Mouse (Mus musculus): ENCODE measurements around the gene Kctd17.

The Kctd17 gene

DNA sequence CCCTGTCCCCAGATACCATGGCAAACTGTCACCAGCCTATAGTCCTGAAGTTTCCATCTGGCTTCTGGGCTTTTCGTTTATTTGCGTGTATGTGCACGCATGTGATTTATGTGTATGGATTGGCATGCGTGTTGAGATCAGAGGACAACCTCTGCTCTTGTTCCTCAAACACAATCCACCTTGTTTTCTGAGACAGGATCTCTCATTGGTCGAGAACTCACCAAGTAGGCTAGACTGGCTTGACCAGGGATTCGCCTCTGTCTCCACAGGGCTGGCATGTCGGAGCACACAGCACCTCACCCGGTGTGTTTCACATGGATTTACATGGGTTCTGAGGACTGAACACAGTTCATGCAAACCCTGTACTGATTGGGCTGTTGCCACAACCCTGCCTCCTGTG lies 14.2 kb upstream of the Kctd17 start:
- DNase-seq (ENCODE audit: low spot score): no peak

DNA sequence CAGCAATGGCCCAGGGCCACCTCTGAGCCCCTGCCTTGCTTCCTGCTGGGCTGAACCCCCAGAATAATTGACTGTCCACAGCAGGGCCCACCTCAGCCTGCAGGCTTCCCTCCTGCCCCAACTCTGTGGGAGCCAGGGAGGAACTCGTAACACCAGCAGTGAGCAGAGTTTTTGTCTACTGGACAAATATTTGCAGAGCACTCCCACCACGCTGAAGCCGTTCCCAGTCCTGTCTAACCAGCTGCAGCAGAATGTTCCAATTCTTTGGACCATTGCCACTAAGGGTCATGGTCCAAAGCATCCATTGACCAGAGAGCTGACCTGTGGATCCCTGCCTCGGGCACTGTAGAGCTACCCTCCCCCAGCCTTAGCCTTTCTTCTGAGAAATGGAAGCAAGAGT lies 11.4 kb upstream of the Kctd17 start:
- no peak for DNase-seq (ENCODE audit: low spot score)

- no peak for DNase-seq (ENCODE audit: low spot score)
Observed at GRCm38 (mm10) chr15:78420395-78420794, 8.0 kb upstream of the Kctd17 start.

GRCm38 (mm10) chr15:78422046-78422956 lies 6.1 kb upstream of the Kctd17 start:
- DNase-seq (ENCODE audit: low spot score): no peak

- DNase-seq (ENCODE audit: low spot score): no peak
Observed at GRCm38 (mm10) chr15:78424507-78424906, 3.9 kb upstream of the Kctd17 start.

DNA sequence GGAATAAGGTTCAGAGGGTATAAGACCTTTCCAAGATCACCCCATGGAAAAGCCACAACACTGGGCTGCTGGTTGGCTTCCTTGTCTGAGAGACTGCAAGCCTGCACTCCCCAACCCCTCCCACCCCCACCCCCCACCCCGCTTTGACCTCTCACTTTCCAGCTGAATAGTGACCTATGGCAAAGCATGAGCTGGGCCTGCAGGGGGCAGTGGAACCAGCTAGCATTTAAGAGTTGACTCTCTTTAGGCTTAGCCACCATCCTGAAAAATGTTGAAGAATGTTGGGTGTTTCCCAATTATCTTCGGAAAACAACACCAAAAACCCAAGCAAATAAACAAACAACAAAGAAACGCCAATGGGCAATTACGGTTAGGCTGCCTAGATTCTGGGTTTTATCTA lies 3.1 kb upstream of the Kctd17 start:
- DNase-seq (ENCODE audit: low spot score): no peak

- no peak for DNase-seq (ENCODE audit: low spot score)
Observed at GRCm38 (mm10) chr15:78429139-78429459, 735 bp downstream of the Kctd17 start.

DNA sequence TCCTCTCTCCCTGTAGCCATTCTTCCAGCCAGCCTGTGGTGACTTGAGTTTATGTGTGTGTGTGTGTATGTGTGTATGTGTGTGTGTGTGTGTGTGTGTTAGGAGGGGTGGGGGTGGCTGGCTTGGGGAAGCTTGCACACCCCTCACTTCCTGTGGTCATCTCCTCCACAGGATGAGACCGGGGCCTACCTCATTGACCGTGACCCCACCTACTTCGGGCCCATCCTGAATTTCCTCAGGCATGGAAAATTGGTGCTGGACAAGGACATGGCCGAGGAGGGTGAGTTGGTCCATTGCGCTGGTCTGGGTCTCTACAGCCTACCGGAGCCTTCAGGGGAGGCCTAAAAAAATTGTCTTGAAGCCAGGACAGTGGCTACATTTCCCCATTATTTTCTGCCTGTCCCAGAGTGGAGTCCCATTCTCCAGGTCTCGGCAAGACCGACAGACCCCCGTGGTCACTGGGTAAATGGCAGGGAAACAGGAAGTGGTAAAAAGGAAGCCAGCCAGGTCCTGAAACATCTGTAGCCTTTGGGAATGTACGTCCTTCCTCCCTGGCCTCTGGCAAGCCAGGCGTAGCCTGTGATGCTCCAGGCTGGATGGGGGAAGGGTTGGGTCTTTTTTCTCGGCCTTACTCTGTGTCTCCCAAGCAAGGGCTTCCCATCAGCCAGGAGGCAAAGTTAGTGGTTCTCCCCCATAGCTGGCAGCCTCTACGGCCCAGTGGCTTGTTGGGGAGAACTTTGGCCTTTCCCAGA lies 1.7 kb downstream of the Kctd17 start:
- DNase-seq (ENCODE audit: low spot score): no peak

GRCm38 (mm10) chr15:78430874-78431273 lies 2.5 kb downstream of the Kctd17 start:
- no peak for DNase-seq (ENCODE audit: low spot score)

GRCm38 (mm10) chr15:78431541-78432121 lies 3.3 kb downstream of the Kctd17 start:
- no peak for DNase-seq (ENCODE audit: low spot score)

DNA sequence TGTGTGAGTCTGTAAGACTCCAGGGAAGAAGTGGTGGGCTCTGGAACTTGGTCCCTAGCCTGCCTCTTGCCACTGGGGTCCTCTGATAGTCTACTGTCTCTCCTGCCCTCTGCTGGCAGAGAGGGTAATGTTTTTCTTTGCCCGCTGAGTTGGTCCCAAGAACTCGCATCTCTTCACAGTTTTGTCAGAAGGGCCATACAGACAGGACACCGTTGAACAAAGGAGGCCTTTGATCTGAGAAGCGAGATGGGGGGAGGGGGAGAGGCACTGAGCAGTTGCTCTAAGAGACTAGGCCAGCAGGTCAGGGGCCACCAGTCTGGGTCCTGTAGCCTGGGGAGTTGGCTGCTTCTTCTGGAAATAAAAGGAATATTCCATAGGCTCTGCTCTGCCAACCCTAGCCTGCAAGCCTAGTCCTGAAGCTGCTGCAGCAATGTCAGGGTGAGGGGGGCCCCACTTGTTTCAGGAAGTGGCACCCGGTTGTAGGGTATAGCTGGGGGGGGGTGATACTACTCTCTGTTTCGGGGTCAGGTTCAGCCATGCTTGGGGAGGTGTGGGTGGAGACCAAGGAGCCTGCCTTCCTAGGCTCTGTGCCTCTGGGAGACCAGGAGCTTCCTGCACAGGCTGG lies 6.6 kb downstream of the Kctd17 start:
- no peak for DNase-seq (ENCODE audit: low spot score)

GRCm38 (mm10) chr15:78435681-78436080 lies 7.3 kb downstream of the Kctd17 start:
- DNase-seq (ENCODE audit: low spot score): no peak

- peak; percentile 74 for DNase-seq (ENCODE audit: low spot score)
Observed at GRCm38 (mm10) chr15:78436380-78437192, 8.2 kb downstream of the Kctd17 start.

DNA sequence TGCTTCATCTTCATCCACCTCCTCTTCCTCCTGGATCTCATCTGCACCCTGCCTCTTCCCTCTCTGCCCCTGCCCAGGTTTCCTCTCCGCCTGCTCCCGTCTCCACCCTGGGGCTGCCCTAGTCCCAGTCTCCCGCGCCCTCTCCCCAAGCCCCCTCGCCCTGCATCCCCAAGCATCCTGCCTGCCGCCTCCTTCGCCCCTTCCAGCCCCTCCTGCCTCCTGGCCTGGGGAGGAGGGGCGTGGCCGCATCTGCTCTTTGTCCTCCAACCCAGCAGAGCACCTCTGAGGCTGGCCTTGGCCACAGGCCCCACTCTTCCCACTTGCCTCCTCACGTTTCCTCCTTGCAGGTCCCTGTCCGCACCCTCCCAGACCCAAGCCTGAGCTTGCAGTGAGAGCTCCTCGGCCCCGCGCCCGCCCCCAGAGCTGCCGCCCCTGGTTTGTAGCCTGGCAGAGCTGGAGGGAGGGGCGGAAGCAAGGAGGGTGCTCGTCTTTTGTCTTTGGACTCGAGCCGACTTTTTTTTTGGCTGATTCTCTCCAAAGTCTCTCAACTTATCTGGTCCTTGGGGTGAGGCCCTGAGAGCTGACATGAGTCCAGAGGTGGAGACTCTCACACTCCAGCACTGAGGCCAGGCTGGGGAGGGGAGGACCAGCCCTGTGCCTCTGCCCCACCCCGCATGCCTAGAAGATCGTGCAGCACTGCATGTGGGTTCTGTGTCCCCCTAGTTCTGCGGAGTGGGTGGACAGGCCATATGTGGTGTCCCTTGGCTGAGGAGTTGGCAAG lies 9.1 kb downstream of the Kctd17 start:
- DNase-seq (ENCODE audit: low spot score): no peak

DNA sequence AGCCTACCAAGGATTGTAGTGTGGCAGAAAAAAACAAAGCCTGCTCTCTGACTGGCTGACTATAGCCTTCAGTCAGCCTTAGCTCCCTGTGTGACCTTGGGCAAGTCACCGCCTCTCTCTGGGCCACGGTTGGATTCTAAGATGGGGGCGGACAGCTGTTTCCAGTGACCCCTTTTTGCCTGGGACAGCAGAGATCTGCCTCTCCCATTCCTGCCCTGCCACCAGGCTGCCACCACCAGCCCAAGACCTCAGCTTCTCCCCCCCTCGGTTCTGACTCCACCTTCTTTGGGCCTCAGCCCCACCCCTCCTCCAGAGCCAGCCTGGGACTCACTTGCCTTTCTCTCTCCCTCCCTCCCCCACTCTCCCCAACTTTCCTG lies 9.6 kb downstream of the Kctd17 start:
- no peak for DNase-seq (ENCODE audit: low spot score)

- DNase-seq (ENCODE audit: low spot score): no peak
Observed at GRCm38 (mm10) chr15:78438505-78438904, 10.1 kb downstream of the Kctd17 start.

- no peak for DNase-seq (ENCODE audit: low spot score)
Observed at GRCm38 (mm10) chr15:78438973-78439372, 10.6 kb downstream of the Kctd17 start.

- no peak for DNase-seq (ENCODE audit: low spot score)
Observed at GRCm38 (mm10) chr15:78442231-78442630, 13.9 kb downstream of the Kctd17 start.

DNA sequence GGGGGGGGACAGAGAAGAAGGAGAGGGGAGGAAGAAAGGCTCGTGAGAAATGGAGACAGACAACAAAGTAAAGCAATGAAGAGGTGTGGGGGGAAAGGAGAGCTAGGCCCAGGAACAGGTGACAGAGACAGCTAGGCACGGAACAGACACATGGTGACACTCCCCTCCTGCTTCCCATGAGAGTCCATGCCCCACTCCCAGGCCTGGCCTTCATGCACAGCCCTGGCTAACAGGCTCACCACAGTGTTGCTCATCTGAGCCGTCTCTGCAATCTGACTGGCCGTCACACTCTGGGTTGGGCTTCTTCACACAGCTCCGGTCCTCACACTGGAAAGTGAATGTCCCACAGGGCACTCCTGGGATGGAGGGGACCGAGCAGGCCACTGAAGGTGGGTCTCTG lies 15.5 kb downstream of the Kctd17 start:
- DNase-seq (ENCODE audit: low spot score): no peak

DNA sequence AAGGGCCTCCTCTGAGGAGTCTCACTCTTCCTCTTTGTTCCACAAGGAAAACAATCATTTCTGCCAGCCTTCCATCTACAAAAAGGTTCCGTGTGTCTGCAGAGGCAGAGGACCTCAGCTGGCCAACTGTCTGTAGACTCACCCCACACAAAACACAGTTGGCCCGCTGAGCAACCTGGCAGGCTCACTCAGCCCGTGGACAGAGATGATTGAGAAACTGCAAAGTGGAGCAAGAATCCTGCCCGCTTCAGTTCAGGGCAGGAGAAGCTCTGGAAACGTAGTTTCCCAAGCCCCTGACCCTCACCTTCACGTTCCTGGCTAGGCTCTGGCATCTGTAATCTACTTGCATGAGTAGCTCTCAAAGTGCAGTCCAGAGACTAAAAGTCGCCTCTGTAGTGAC lies 18.8 kb downstream of the Kctd17 start:
- DNase-seq (ENCODE audit: low spot score): no peak

Data from layer of hippocampus, adult 9-10 months (tissue).